Mouse (Mus musculus) MEL (cell line): ENCODE measurements around the gene Prkce. TPM values are rescaled to one million over a fixed set of nuclear protein-coding genes. Genes with fewer than 3 reads are reported as not detected.

ENCODE experiments used
- DNase-seq: peaks from one replicate; pipeline ENCODE4 v3.0.0; 2011; ENCODE audit warnings: low read depth, low spot score
- H3K27ac ChIP-seq: 2 replicates; pipeline ENCODE4 v1.5.1; 2012; ENCODE audit warnings: low read depth, mild to moderate bottlenecking, control low read depth, low read length, moderate library complexity; ENCODE audit not compliant: control insufficient read depth
- H3K27me3 ChIP-seq, 2 experiments: fragments of 150-350 bp in 1 of 2; sonication (generic) in 1 of 2; 2 replicates each; pipeline ENCODE4 v1.6.1; 2012; ENCODE audit warnings: low read length in 2 of 2, mild to moderate bottlenecking in 2 of 2, improper control_type of control experiment in 1 of 2, moderate library complexity in 1 of 2; ENCODE audit not compliant: insufficient read depth in 2 of 2, control insufficient read depth in 1 of 2
- H3K36me3 ChIP-seq, 2 experiments: 2 replicates each; pipeline ENCODE4 v1.6.1; 2012 to 2014; ENCODE audit warnings: low read length in 2 of 2, improper control_type of control experiment in 1 of 2, inconsistent platforms in 1 of 2, mild to moderate bottlenecking in 1 of 2; ENCODE audit not compliant: insufficient read depth in 2 of 2, control insufficient read depth in 1 of 2
- H3K4me1 ChIP-seq, 2 experiments: fragments of 150-350 bp in 1 of 2; sonication (generic) in 1 of 2; 2 replicates each; pipeline ENCODE4 v1.6.1; 2012; ENCODE audit warnings: low read length in 2 of 2, improper control_type of control experiment in 1 of 2, mild to moderate bottlenecking in 1 of 2; ENCODE audit not compliant: insufficient read depth in 2 of 2, control insufficient read depth in 1 of 2
- H3K4me3 ChIP-seq, 2 experiments: fragments of 150-350 bp in 1 of 2; sonication (generic) in 1 of 2; 2 replicates each; pipeline ENCODE4 v1.5.1; 2012; ENCODE audit warnings: low read depth in 2 of 2, low read length in 2 of 2, mild to moderate bottlenecking in 2 of 2, moderate library complexity in 2 of 2, control low read depth in 1 of 2, improper control_type of control experiment in 1 of 2; ENCODE audit not compliant: control insufficient read depth in 1 of 2, insufficient read depth in 1 of 2
- H3K79me2 ChIP-seq: 2 replicates; pipeline ENCODE4 v1.6.1; 2012; ENCODE audit warnings: mild to moderate bottlenecking, low read length, moderate library complexity; ENCODE audit not compliant: control insufficient read depth, poor library complexity, insufficient read depth
- H3K9ac ChIP-seq: 2 replicates; pipeline ENCODE4 v1.6.1; 2012; ENCODE audit warnings: low read depth, mild to moderate bottlenecking, control low read depth, low read length, moderate library complexity; ENCODE audit not compliant: control insufficient read depth, poor library complexity, severe bottlenecking
- H3K9me3 ChIP-seq: fragments of 150-350 bp; sonication (generic); replicated peaks from 2 replicates; pipeline ENCODE4 v1.6.1; 2012; ENCODE audit warnings: mild to moderate bottlenecking, low read length, improper control_type of control experiment, moderate library complexity; ENCODE audit not compliant: insufficient read depth
- BHLHE40 ChIP-seq: IDR thresholded peaks from 2 replicates; pipeline ENCODE4 v1.6.1; 2012; ENCODE audit warnings: low read depth, mild to moderate bottlenecking, inconsistent platforms, low read length, improper control_type of control experiment, borderline replicate concordance
- CHD1 ChIP-seq: IDR thresholded peaks from 2 replicates; pipeline ENCODE4 v1.6.1; 2012; ENCODE audit warnings: low read depth, mild to moderate bottlenecking, inconsistent platforms, low read length, improper control_type of control experiment
- CHD2 ChIP-seq: IDR thresholded peaks from 2 replicates; pipeline ENCODE4 v1.6.1; 2011; ENCODE audit warnings: low read length, improper control_type of control experiment
- CTCF ChIP-seq, 3 experiments: IDR thresholded peaks in 2 of 3; conservative IDR thresholded peaks in 1 of 3; 2 replicates each; pipeline ENCODE4 v1.5.1; 2011 to 2012; ENCODE audit warnings: low read length in 3 of 3, low read depth in 2 of 3, mild to moderate bottlenecking in 2 of 3, improper control_type of control experiment in 1 of 3, inconsistent platforms in 1 of 3, mixed read lengths in 1 of 3, moderate library complexity in 1 of 3; ENCODE audit not compliant: control insufficient read depth in 1 of 3, insufficient read depth in 1 of 3, poor library complexity in 1 of 3, severe bottlenecking in 1 of 3
- ELF1 ChIP-seq: IDR thresholded peaks from 2 replicates; pipeline ENCODE4 v1.6.1; 2014; ENCODE audit warnings: low read depth, mild to moderate bottlenecking, inconsistent platforms, low read length, improper control_type of control experiment, moderate library complexity
- EP300 ChIP-seq, 2 experiments: IDR thresholded peaks; 2 replicates each; pipeline ENCODE4 v1.6.1; 2011; ENCODE audit warnings: improper control_type of control experiment in 2 of 2, low read length in 2 of 2, low read depth in 1 of 2, mild to moderate bottlenecking in 1 of 2
- GATA1 ChIP-seq: IDR thresholded peaks from 2 replicates; pipeline ENCODE4 v1.6.1; 2011; ENCODE audit warnings: low read depth, low read length, improper control_type of control experiment
- HCFC1 ChIP-seq: IDR thresholded peaks from 2 replicates; pipeline ENCODE4 v1.6.1; 2012; ENCODE audit warnings: low read depth, mild to moderate bottlenecking, inconsistent platforms, low read length, improper control_type of control experiment, moderate library complexity
- KAT2A ChIP-seq: conservative IDR thresholded peaks from 2 replicates; pipeline ENCODE4 v1.6.1; 2012; ENCODE audit warnings: low read depth, low read length, improper control_type of control experiment, inconsistent platforms
- MAFK ChIP-seq: IDR thresholded peaks from 2 replicates; pipeline ENCODE4 v1.6.1; 2011; ENCODE audit warnings: low read depth, mild to moderate bottlenecking, low read length, improper control_type of control experiment, borderline replicate concordance
- MEF2A ChIP-seq: IDR thresholded peaks from 2 replicates; pipeline ENCODE4 v1.6.1; 2014; ENCODE audit warnings: low read depth, mild to moderate bottlenecking, inconsistent platforms, low read length, improper control_type of control experiment; ENCODE audit not compliant: poor library complexity, insufficient replicate concordance, severe bottlenecking; ENCODE audit errors: extremely low read depth
- MXI1 ChIP-seq: IDR thresholded peaks from 2 replicates; pipeline ENCODE4 v1.6.1; 2011; ENCODE audit warnings: mild to moderate bottlenecking, low read depth, low read length, improper control_type of control experiment
- MYC ChIP-seq: IDR thresholded peaks from 2 replicates; pipeline ENCODE4 v1.6.1; 2011; ENCODE audit warnings: low read depth, mild to moderate bottlenecking, low read length, improper control_type of control experiment, moderate library complexity
- NELFE ChIP-seq: IDR thresholded peaks from 2 replicates; pipeline ENCODE4 v1.6.1; 2011; ENCODE audit warnings: low read depth, low read length, improper control_type of control experiment
- POLR2A ChIP-seq, 2 experiments: IDR thresholded peaks; 2 replicates each; pipeline ENCODE4 v1.6.1; 2011 to 2012; ENCODE audit warnings: low read length in 2 of 2, mild to moderate bottlenecking in 2 of 2, control low read depth in 1 of 2, improper control_type of control experiment in 1 of 2, low read depth in 1 of 2, moderate library complexity in 1 of 2; ENCODE audit not compliant: control insufficient read depth in 1 of 2, insufficient read depth in 1 of 2, poor library complexity in 1 of 2
- POLR2AphosphoS2 ChIP-seq: IDR thresholded peaks from 2 replicates; pipeline ENCODE4 v1.6.1; 2011; ENCODE audit warnings: low read length, improper control_type of control experiment
- POLR2AphosphoS5 ChIP-seq: IDR thresholded peaks from 2 replicates; pipeline ENCODE4 v1.6.1; 2012; ENCODE audit warnings: low read depth, borderline replicate concordance, mild to moderate bottlenecking, inconsistent platforms, low read length, moderate library complexity, mixed read lengths
- SIN3A ChIP-seq: IDR thresholded peaks from 2 replicates; pipeline ENCODE4 v1.6.1; 2012; ENCODE audit warnings: low read length, improper control_type of control experiment, inconsistent platforms
- TAL1 ChIP-seq: IDR thresholded peaks from 2 replicates; pipeline ENCODE4 v1.6.1; 2012; ENCODE audit warnings: mild to moderate bottlenecking, inconsistent platforms, low read length, moderate library complexity, mixed read lengths
- TBP ChIP-seq: IDR thresholded peaks from 2 replicates; pipeline ENCODE4 v1.8.0; 2011; ENCODE audit warnings: low read depth, low read length, improper control_type of control experiment
- TCF12 ChIP-seq: IDR thresholded peaks from 2 replicates; pipeline ENCODE4 v1.6.1; 2014; ENCODE audit warnings: low read depth, mild to moderate bottlenecking, inconsistent platforms, low read length, improper control_type of control experiment, moderate library complexity
- UBTF ChIP-seq: IDR thresholded peaks from 2 replicates; pipeline ENCODE4 v1.6.1; 2012; ENCODE audit warnings: low read depth, mild to moderate bottlenecking, inconsistent platforms, low read length, improper control_type of control experiment, moderate library complexity, borderline replicate concordance; ENCODE audit not compliant: insufficient read depth
- USF2 ChIP-seq, 2 experiments: IDR thresholded peaks; 2 replicates each; pipeline ENCODE4 v1.6.1; 2011 to 2012; ENCODE audit warnings: improper control_type of control experiment in 2 of 2, low read length in 2 of 2, borderline replicate concordance in 1 of 2, inconsistent platforms in 1 of 2, low read depth in 1 of 2, mild to moderate bottlenecking in 1 of 2; ENCODE audit not compliant: insufficient read depth in 1 of 2
- ZC3H11A ChIP-seq: IDR thresholded peaks from 2 replicates; pipeline ENCODE4 v1.6.1; 2012; ENCODE audit warnings: low read depth, mild to moderate bottlenecking, inconsistent platforms, low read length, improper control_type of control experiment
- ZKSCAN1 ChIP-seq: IDR thresholded peaks from 2 replicates; pipeline ENCODE4 v1.6.1; 2012; ENCODE audit warnings: low read depth, mild to moderate bottlenecking, inconsistent platforms, low read length, improper control_type of control experiment, moderate library complexity
- ZMIZ1 ChIP-seq: IDR thresholded peaks from 2 replicates; pipeline ENCODE4 v1.6.1; 2012; ENCODE audit warnings: low read depth, mild to moderate bottlenecking, inconsistent platforms, low read length, improper control_type of control experiment, moderate library complexity
- ZNF384 ChIP-seq: IDR thresholded peaks from 2 replicates; pipeline ENCODE4 v1.6.1; 2012; ENCODE audit warnings: low read depth, mild to moderate bottlenecking, inconsistent platforms, low read length, improper control_type of control experiment
- polyA plus RNA-seq, 2 experiments: library from polyadenylated mRNA; stranded (reverse) in 1 of 2; unstranded in 1 of 2; fragments of >175 nt in 1 of 2; fragments of >200 nt in 1 of 2; gene quantifications; 2 replicates each; pipeline versions ENCODE4 v1.2.1 to v1.2.4; 2012; ENCODE audit warnings: low replicate concordance in 2 of 2, low read depth in 1 of 2; ENCODE audit not compliant: insufficient read length in 2 of 2, insufficient read depth in 1 of 2, missing spikeins in 1 of 2
- total RNA-seq: library from RNA; depleted of rRNA; stranded (reverse); fragments of 300-350 nt; gene quantifications from 2 replicates; pipeline ENCODE4 v1.2.3, GENCODE M21; 2012

Prkce gene
- total and polyA plus RNA-seq, 3 experiments: 3.0 to 5.3 TPM; not detected in 1

DNA sequence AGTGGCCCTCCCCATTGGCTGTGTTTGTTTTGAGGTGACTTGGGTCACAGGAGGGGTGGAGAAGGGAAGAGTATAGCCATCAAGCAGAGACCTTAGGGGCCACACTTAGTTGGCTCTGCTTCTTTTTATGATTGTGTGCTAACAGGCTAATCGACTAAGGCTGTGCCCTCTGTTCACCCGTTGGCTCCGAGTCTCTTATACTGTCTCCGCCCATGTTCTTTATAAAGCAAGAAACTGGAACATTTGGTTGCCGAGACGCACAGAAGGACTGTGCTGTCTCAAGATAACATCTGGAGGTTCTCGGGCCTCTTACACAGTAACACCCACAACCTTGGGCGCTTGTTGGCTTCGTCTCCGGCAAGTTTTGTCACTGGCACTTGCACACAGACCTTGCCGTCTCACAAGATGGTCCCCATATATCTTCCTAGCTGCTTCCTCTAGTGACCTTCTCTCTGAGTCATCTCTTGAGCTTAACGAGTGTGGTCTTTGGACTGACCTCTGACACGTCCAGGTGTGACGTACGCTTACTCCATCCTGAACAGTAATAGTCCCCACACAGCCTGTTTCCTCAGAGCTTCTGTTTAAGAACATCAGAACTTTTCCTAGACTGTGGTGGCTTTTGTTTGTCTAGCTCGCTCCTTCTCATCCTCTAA is 406.1 kb downstream of the Prkce start:
- H3K27me3 ChIP-seq: no peaks in the 10 kb centered on the region
- H3K27ac ChIP-seq: no peak overlapping the region
- H3K4me3 ChIP-seq: no peak overlapping the region
- H3K36me3 ChIP-seq: no peaks in the 10 kb centered on the region
- H3K9me3 ChIP-seq: no peaks in the 10 kb centered on the region
- no peaks in the 10 kb centered on the region for H3K4me1 ChIP-seq
- H3K79me2 ChIP-seq: no peaks in the 10 kb centered on the region
- no peak for DNase-seq
- no peak overlapping the region for H3K9ac ChIP-seq
- TF ChIP-seq MXI1 (no peak), TCF12 (no peak), ELF1 (no peak), KAT2A (no peak), POLR2AphosphoS2 (no peak), SIN3A (no peak), ZKSCAN1 (no peak), ZC3H11A (no peak), MYC (no peak), NELFE (no peak), EP300 (IDR thresholded peaks at IDR 0.05; ENCODE audit: low read depth in 1 of 2, low read length in 2 of 2) (no peak), TBP (no peak), POLR2AphosphoS5 (no peak), CHD2 (no peak)

DNA sequence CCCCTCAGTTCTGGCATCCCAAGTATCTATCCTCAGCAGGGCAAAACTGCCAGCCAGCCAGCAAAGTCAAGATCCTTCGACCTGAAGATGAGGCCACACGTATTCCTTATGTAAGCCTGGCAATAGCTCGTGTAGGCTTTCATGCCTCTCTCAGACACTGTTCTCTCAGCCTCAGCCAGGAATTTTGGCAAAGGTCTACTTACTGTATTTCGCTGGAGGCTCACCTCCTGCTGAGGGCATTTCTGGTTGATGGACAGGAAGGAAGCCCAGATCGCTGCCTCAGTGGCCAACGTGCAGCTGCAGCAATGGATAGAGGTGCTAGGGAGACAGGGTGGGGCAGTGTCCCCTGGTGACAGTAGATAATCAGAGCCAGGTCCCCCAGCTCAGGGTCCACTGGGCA is 413.1 kb downstream of the Prkce start:
- H3K9ac ChIP-seq: no peak overlapping the region
- no peaks in the 10 kb centered on the region for H3K4me1 ChIP-seq
- no peaks in the 10 kb centered on the region for H3K9me3 ChIP-seq
- no peaks in the 10 kb centered on the region for H3K36me3 ChIP-seq
- no peaks in the 10 kb centered on the region for H3K79me2 ChIP-seq
- H3K27me3 ChIP-seq: no peaks in the 10 kb centered on the region
- no peak for TF ChIP-seq CTCF (IDR thresholded peaks at IDR 0.05 in 2 of 3, conservative IDR thresholded peaks at IDR 0.05 in 1 of 3; ENCODE audit: control insufficient read depth in 1 of 3, insufficient read depth in 1 of 3, low read depth in 2 of 3, low read length in 3 of 3, poor library complexity in 1 of 3, severe bottlenecking in 1 of 3)
- TF ChIP-seq TCF12: no peak
- no peak for TF ChIP-seq TAL1
- no peak for TF ChIP-seq HCFC1
- no peak for TF ChIP-seq ZC3H11A
- TF ChIP-seq ZMIZ1: no peak
- TF ChIP-seq ZNF384: no peak
- TF ChIP-seq USF2 (IDR thresholded peaks at IDR 0.05; ENCODE audit: borderline replicate concordance in 1 of 2, insufficient read depth in 1 of 2, low read depth in 1 of 2, low read length in 2 of 2): no peak
- TF ChIP-seq UBTF: no peak
- no peak for TF ChIP-seq POLR2A (IDR thresholded peaks at IDR 0.05; ENCODE audit: control insufficient read depth in 1 of 2, insufficient read depth in 1 of 2, low read depth in 1 of 2, low read length in 2 of 2, poor library complexity in 1 of 2)
- TF ChIP-seq CHD1: no peak
- TF ChIP-seq MAFK: no peak
- TF ChIP-seq MEF2A: no peak
- TF ChIP-seq GATA1: no peak
- no peak for TF ChIP-seq ELF1
- TF ChIP-seq BHLHE40: no peak
- no peak for TF ChIP-seq NELFE
- TF ChIP-seq ZKSCAN1: no peak
- TF ChIP-seq, all 39 proteins: peak for 0
- DNase-seq: no peak
- no peak overlapping the region for H3K27ac ChIP-seq
- H3K4me3 ChIP-seq: no peak overlapping the region
